Mouse (Mus musculus) olfactory bulb, adult 2 months (tissue): ENCODE results near the gene Hspb11.

Source experiments
- CTCF ChIP-seq: fragments of 200-500 bp; IDR thresholded peaks from 2 replicates; pipeline ENCODE4 v1.5.1; 2012; ENCODE audit warnings: low read depth, mild to moderate bottlenecking, low read length, moderate library complexity; ENCODE audit not compliant: insufficient read depth
- POLR2A ChIP-seq: fragments of 200-500 bp; IDR thresholded peaks from 2 replicates; pipeline ENCODE4 v1.6.1; 2012; ENCODE audit warnings: mild to moderate bottlenecking, low read depth, low read length, moderate library complexity; ENCODE audit not compliant: insufficient read depth

DNA sequence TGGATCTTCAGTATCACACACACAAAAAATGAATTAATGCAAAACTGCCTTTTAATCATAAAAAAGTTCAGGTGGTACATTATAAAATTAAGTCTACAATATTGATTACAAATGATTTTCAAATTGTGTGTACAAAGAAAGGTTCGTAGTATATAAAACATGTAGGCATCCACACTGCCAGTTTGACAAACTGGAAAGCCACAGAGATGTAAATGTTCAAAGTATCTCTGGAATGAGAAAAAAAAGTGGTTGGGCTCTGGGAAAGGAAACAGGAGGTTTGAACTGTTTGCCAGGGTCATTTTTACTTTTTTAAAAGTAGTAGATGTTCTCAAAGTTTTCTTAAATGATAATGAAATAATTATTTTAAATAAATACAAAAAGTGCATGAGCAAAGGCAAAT lies 7.4 kb upstream of the Hspb11 start:
- TF ChIP-seq CTCF: no peak
- no peak for TF ChIP-seq POLR2A
